Mouse (Mus musculus): ENCODE results near the gene Mreg. TPM values are rescaled to one million over a fixed set of nuclear protein-coding genes. Genes with fewer than 3 reads are reported as not detected.

Mreg gene
- 1 to 10 TPM; 7.2 to 7.7 TPM for total RNA-seq (2023)

DNA sequence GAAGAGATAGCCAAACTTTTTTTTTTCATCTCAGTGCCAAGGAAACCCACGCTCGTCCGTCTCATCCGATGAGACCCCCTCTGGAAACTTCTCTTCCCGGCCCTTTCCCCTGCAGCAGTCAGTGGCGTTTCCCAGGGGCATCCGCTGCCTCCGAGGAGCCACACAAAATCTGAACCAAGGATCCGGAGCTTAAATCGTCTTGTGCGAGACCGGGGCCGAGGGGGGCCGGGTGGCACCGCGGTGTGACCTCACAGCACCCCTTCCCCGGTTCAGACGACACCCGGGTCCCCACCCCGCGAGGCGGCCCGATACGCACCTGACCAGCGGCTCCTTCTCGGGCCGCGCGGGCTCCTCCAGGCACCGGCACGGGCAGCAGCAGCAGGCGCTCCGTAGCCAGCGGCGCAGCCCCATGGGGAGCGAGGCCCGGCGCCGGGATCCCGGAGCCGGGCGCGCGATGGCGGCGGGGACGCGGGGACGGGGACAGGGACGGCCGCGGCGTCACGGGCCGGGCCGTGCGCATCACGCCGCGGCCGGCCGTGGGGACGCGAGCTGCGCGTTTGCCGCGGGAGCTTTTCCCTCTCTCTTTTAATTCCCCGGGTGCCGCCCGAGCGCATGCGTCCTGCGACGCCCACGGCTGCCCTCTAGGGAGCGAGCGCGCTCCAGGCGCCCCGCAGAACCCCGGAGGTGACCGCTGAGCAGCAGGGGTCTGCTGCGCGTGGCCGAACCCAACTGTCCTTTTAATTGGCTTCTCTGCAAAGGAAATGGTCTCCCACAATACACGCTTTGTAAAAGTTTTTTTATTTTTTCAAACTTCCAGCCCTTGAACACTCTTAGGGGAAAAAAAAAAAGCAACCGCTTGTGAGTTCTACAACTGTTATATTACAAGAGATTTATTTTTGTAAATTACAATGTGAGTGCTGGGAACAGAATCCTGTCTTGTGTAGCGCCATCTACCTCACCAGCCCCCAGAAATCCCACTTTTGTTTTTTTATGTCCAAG, at the start of gene Mreg:
Gene Mreg (minus strand): TSS at position 607 of the 999 bp plus-strand sequence.

Other genes starting within 250 kb of the Mreg start
- 1 to 10 TPM; 2.2 to 4.3 TPM for gene Pecr, start 72.0 kb upstream of the Mreg start, total RNA-seq (2023)
- gene Tmem169, start 72.1 kb upstream of the Mreg start, total RNA-seq (2023) = not detected
- gene Xrcc5, start 95.1 kb upstream of the Mreg start, total RNA-seq (2023) = 1 to 10 TPM; 1.8 to 2.3 TPM

All from monocyte, adult 59 days (primary cell).